In genomic region chr10:60080982-60081825, GRCm38 (mm10) we compare ENCODE assay signal across 7 mouse cellular contexts. TPM values are rescaled to one million over a fixed set of nuclear protein-coding genes. Genes with fewer than 3 reads are reported as not detected.
DNase-seq lines count a peak whose midpoint lies in the region; ATAC-seq and TF ChIP-seq lines count a peak whose summit lies in the region.

No protein-coding gene starts in this region.

- ATAC-seq in forebrain, embryonic 14.5 days = no peak; the same call in 1 of the 2 replicates
- no peak for ATAC-seq in hindbrain, embryonic 11.5 days (ENCODE audit: low FRiP score)
- peak; percentile 30; the same call in 1 of the 2 replicates for ATAC-seq in limb, embryonic 13.5 days (ENCODE audit: low FRiP score, low read depth)

- DNase-seq in A20 (ENCODE audit: low read depth, low spot score) = peak; percentile 85
- DNase-seq in CD4-positive, CD25-positive, alpha-beta regulatory T cell, adult 2 months (ENCODE audit: low read depth, low spot score) = peak; percentile 77
- DNase-seq in forebrain, embryonic 14.5 days (ENCODE audit: low spot score) = peak; percentile 44
- no peak for DNase-seq in hindbrain, embryonic 11.5 days (ENCODE audit: low spot score)
- peak; percentile 27 to 40 for DNase-seq in spleen, adult 2 months (ENCODE audit: low read depth in 1 of 2, low spot score in 2 of 2)
- no peak for DNase-seq in embryo, embryonic 10 days (ENCODE audit: low spot score)

- TF ChIP-seq POLR2A in spleen, adult 2 months (IDR thresholded peaks at IDR 0.05; ENCODE audit: low read depth, low read length) = no peak

- H3K9me3 ChIP-seq in forebrain, embryonic 14.5 days (replicated peaks; ENCODE audit: control insufficient read depth, low read length) = no peaks in the 10 kb centered on the region
- no peaks in the 10 kb centered on the region for H3K9me3 ChIP-seq in hindbrain, embryonic 11.5 days (ENCODE audit: control insufficient read depth, low read length)
- H3K9me3 ChIP-seq in limb, embryonic 13.5 days = no peaks in the 10 kb centered on the region

- 73% methylated on average over 21 of the region's 21 CpGs for WGBS in forebrain, embryonic 14.5 days
- WGBS in hindbrain, embryonic 11.5 days = 71% methylated on average over 18 of the region's 21 CpGs
- WGBS in limb, embryonic 13.5 days = 31% methylated on average over 21 of the region's 21 CpGs
- WGBS in spleen, adult 2 months = 14% methylated on average over 21 of the region's 21 CpGs

- no peak for TF ChIP-seq CTCF in spleen, adult 2 months (IDR thresholded peaks at IDR 0.05; ENCODE audit: extremely low read depth, insufficient read depth, insufficient read length, insufficient replicate concordance)

- no peaks in the 10 kb centered on the region for H3K36me3 ChIP-seq in forebrain, embryonic 14.5 days (ENCODE audit: control insufficient read depth, insufficient read depth, low read length)
- H3K36me3 ChIP-seq in hindbrain, embryonic 11.5 days (ENCODE audit: control insufficient read depth, insufficient read depth, low read length) = no peaks in the 10 kb centered on the region
- no peaks in the 10 kb centered on the region for H3K36me3 ChIP-seq in limb, embryonic 13.5 days
- no peaks in the 10 kb centered on the region for H3K36me3 ChIP-seq in spleen, adult 2 months (ENCODE audit: control insufficient read depth, insufficient read depth, low read length)

- H3K27me3 ChIP-seq in forebrain, embryonic 14.5 days (replicated peaks; ENCODE audit: control insufficient read depth, insufficient read depth, low read length) = no peaks in the 10 kb centered on the region
- no peaks in the 10 kb centered on the region for H3K27me3 ChIP-seq in hindbrain, embryonic 11.5 days (ENCODE audit: control insufficient read depth, insufficient read depth, low read length)
- H3K27me3 ChIP-seq in limb, embryonic 13.5 days = no peaks in the 10 kb centered on the region
- H3K27me3 ChIP-seq in spleen, adult 2 months (ENCODE audit: control insufficient read depth, insufficient read depth, low read length) = no peaks in the 10 kb centered on the region

- H3K4me2 ChIP-seq in forebrain, embryonic 14.5 days (ENCODE audit: low read length) = no peak overlapping the region
- H3K4me2 ChIP-seq in hindbrain, embryonic 11.5 days (replicated peaks; ENCODE audit: low read depth, low read length) = no peak overlapping the region
- peak overlapping the region; percentile 29 for H3K4me2 ChIP-seq in limb, embryonic 13.5 days (replicated peaks)

- no peak overlapping the region for H3K9ac ChIP-seq in forebrain, embryonic 14.5 days (ENCODE audit: low read length)
- no peak overlapping the region for H3K9ac ChIP-seq in hindbrain, embryonic 11.5 days (ENCODE audit: low read depth, low read length)
- 0 out of 2 replicates have a peak overlapping the region, but pooled peaks have one; percentile 13 for H3K9ac ChIP-seq in limb, embryonic 13.5 days

- H3K4me3 ChIP-seq in forebrain, embryonic 14.5 days (ENCODE audit: low read depth, low read length) = no peak overlapping the region
- no peak overlapping the region for H3K4me3 ChIP-seq in hindbrain, embryonic 11.5 days (ENCODE audit: low read depth, low read length)
- no peak overlapping the region for H3K4me3 ChIP-seq in limb, embryonic 13.5 days
- peak overlapping the region; percentile 42 for H3K4me3 ChIP-seq in spleen, adult 2 months (ENCODE audit: extremely low read depth, insufficient read depth, insufficient read length)

- peaks cover 7% of the 10 kb centered on the region for H3K4me1 ChIP-seq in forebrain, embryonic 14.5 days (ENCODE audit: control insufficient read depth, insufficient read depth, low read length)
- H3K4me1 ChIP-seq in hindbrain, embryonic 11.5 days (replicated peaks; ENCODE audit: control insufficient read depth, insufficient read depth, low read length) = no peaks in the 10 kb centered on the region
- H3K4me1 ChIP-seq in limb, embryonic 13.5 days = peaks cover 49% of the 10 kb centered on the region
- H3K4me1 ChIP-seq in spleen, adult 2 months (ENCODE audit: control insufficient read depth, insufficient read depth, insufficient read length) = peaks cover 22% of the 10 kb centered on the region; the same call in 1 of the 2 replicates

- H3K27ac ChIP-seq in forebrain, embryonic 14.5 days (ENCODE audit: low read depth, low read length) = peak overlapping the region; percentile 52; the same call in 1 of the 2 replicates
- H3K27ac ChIP-seq in hindbrain, embryonic 11.5 days (ENCODE audit: low read depth, low read length) = 0 out of 2 replicates have a peak overlapping the region, but pooled peaks have one; percentile 8
- peak overlapping the region; percentile 81 for H3K27ac ChIP-seq in limb, embryonic 13.5 days
- H3K27ac ChIP-seq in spleen, adult 2 months (ENCODE audit: insufficient read depth, low read length) = peak overlapping the region; percentile 90

RNA-seq across cellular contexts. Expression of gene Spock2, which starts 24.8 kb away (rescaled TPM):
- polyA plus RNA-seq in forebrain, embryonic 14.5 days (2014; fragmentation: Nextera tagmentation; extraction: Ambion mirVana) = 23.5 and 36.1 TPM in 2 replicates
- 19.2 and 19.3 TPM in 2 replicates for polyA plus RNA-seq in hindbrain, embryonic 11.5 days (2014; fragmentation: Nextera tagmentation; extraction: Ambion mirVana)
- 6.1 and 7.2 TPM in 2 replicates for polyA plus RNA-seq in limb, embryonic 13.5 days (2015; fragmentation: Nextera tagmentation; extraction: Ambion mirVana)
- 2.4 and 2.7 TPM in 2 replicates for polyA plus RNA-seq in spleen, adult 2 months (2012; rRNA removed)

Comparison
In these comparisons a context has a peak if more than half of its experiments do, and no peak if none do; other contexts are left out.
1. DNase-seq: peak in A20 (single experiment), CD4-positive, CD25-positive, alpha-beta regulatory T cell, adult 2 months (single experiment), forebrain, embryonic 14.5 days (single experiment) and spleen, adult 2 months (2 of 2); none in hindbrain, embryonic 11.5 days (single experiment) and embryo, embryonic 10 days (single experiment).
2. H3K27ac ChIP-seq: peak in every context shown above with its lines; median percentile 90 in spleen, adult 2 months; 81 in limb, embryonic 13.5 days; 52 in forebrain, embryonic 14.5 days; 8 in hindbrain, embryonic 11.5 days.